Mouse (Mus musculus) left cerebral cortex, postnatal 14 days (tissue): ENCODE measurements at regions not wholly inside any gene's neighbourhood (a gene's known extent, or its start where the extent isn't known, plus 50 kb on each side); places are given as distances from the start of the nearest gene placed in this dataset.

Experiments used
- DNase-seq, 2 experiments: peaks; one replicate each; pipeline ENCODE4 v3.0.0; 2021 to 2022; ENCODE audit warnings: low spot score in 2 of 2, mixed read lengths in 1 of 2
- intact Hi-C: fragments of 180-260 bp; cut with DNase I; formaldehyde crosslinking; loops from one replicate; pipeline ENCODE4 v1.15.1; 2025

DNA sequence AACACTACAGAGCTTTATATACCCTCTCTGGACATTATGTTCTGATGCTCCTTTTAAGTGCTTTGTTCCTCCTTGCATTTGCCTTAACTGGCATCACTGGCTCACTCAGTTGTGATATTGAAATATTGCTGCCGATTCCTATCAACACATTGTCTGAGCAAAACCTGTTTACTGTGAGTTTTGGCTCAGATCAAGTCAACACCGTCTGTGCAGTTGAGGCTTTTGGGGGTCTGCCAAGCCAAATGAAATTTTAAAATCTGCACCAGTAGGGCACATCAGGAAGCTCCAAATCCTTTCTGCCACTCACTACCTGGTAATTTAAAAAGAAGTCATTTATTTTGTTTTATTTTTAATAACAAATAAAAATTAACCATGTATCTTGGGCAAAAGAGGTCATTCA is 482.6 kb upstream of the Gm20594 start:
- intact Hi-C loops: no loop called here
- peak; percentile 7 to 15 for DNase-seq
